In the genomic region with DNA sequence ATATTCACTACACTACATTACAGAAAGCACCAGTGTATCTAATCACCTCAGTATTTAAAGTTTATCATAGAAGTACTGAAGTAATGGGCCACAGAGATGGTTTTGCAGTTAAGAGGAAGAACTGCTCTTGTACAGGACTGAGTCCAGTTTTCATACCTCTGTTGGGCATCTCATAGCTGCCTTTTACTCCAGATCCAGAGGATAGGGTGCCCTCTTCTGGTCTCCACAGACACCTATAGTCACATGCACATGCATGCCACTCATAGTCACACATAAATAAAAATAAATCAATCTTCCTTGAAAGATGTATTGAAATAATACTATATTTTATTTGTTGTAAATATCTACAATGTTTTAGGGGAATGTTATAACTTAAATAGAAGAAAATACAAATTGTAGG, we compare ENCODE assay signal across 23 mouse cellular contexts.
DNase-seq lines count a peak whose midpoint lies in the region; ATAC-seq and TF ChIP-seq lines count a peak whose summit lies in the region.
"Had no signal": no experiment of that assay in that cellular context is flagged by ENCODE, and none has a peak within 500 bp of the region (broad histone marks: within the 10 kb centered on the region; RNA-seq: fewer than 3 reads in every experiment).

No protein-coding gene starts in this region.

- no peaks in the 10 kb centered on the region for H3K36me3 ChIP-seq in stomach, postnatal 0 days (ENCODE audit: control insufficient read depth, insufficient read depth, low read length)
- H3K36me3 ChIP-seq: embryonic facial prominence, embryonic 15.5 days; forebrain, embryonic 15.5 days; heart, embryonic 10.5 days; hindbrain, embryonic 12.5 days had no signal

- no peak overlapping the region for H3K9ac ChIP-seq in stomach, postnatal 0 days (ENCODE audit: low read length)
- H3K9ac ChIP-seq: embryonic facial prominence, embryonic 15.5 days; forebrain, embryonic 15.5 days; hindbrain, embryonic 12.5 days had no signal

- no peaks in the 10 kb centered on the region for H3K4me1 ChIP-seq in stomach, postnatal 0 days (replicated peaks; ENCODE audit: control insufficient read depth, insufficient read depth)
- H3K4me1 ChIP-seq: embryonic facial prominence, embryonic 15.5 days; forebrain, embryonic 15.5 days; heart, embryonic 10.5 days; hindbrain, embryonic 12.5 days had no signal

- DNase-seq in cerebellum, postnatal 14 days: peak; percentile 20 to 25
- no peak for DNase-seq in cerebellum, adult 8-10 months
- peak; percentile 2 for DNase-seq in left cerebral cortex, postnatal 4 days
- no peak for DNase-seq in left cerebral cortex, adult 11 months (ENCODE audit: low spot score)
- DNase-seq in ES-CJ7 (ENCODE audit: low read depth, low spot score): peak; percentile 7
- no peak for DNase-seq in stomach, postnatal 0 days (ENCODE audit: low spot score)
- no peak for DNase-seq in testis, postnatal 14 days (ENCODE audit: low spot score)
- DNase-seq: adrenal gland, postnatal 36 days; B cell, adult 2 months; cerebellum, adult 18-20 months; gastrocnemius, postnatal 36 days; heart, adult 18-20 months; heart, postnatal 10 days; heart, postnatal 4 days; kidney, adult 11 months had no signal

- no peak for ATAC-seq in stomach, postnatal 0 days (ENCODE audit: low FRiP score, low TSS enrichment)
- ATAC-seq: CD4-positive, CD25-positive, alpha-beta regulatory T cell, adult 4 months; forebrain, embryonic 15.5 days; hindbrain, embryonic 16.5 days; inflammation-experienced regulatory T-cells, adult 6 months had no signal

- no peak overlapping the region for H3K4me2 ChIP-seq in stomach, postnatal 0 days (replicated peaks; ENCODE audit: low read depth)
- H3K4me2 ChIP-seq: embryonic facial prominence, embryonic 15.5 days; forebrain, embryonic 15.5 days; hindbrain, embryonic 12.5 days had no signal

- no peak overlapping the region for H3K27ac ChIP-seq in stomach, postnatal 0 days (replicated peaks)
- H3K27ac ChIP-seq: embryonic facial prominence, embryonic 15.5 days; forebrain, embryonic 15.5 days; heart, embryonic 10.5 days; hindbrain, embryonic 12.5 days had no signal

- intact Hi-C loops in left cerebral cortex, postnatal 4 days (cut with DNase I): no loop called here

- no peak overlapping the region for H3K4me3 ChIP-seq in stomach, postnatal 0 days (ENCODE audit: low read depth, low read length)
- H3K4me3 ChIP-seq: embryonic facial prominence, embryonic 15.5 days; erythroblast, embryonic 14.5 days; forebrain, embryonic 15.5 days; heart, embryonic 10.5 days; hindbrain, embryonic 12.5 days had no signal

- H3K27me3 ChIP-seq in stomach, postnatal 0 days (ENCODE audit: control insufficient read depth, insufficient read depth, low read length): no peaks in the 10 kb centered on the region
- H3K27me3 ChIP-seq: embryonic facial prominence, embryonic 15.5 days; forebrain, embryonic 15.5 days; hindbrain, embryonic 12.5 days had no signal

- TF ChIP-seq CTCF in stomach, postnatal 0 days (IDR thresholded peaks at IDR 0.05; ENCODE audit: low read depth): peak; percentile 53

- H3K9me3 ChIP-seq in stomach, postnatal 0 days (ENCODE audit: control insufficient read depth, low read length): no peaks in the 10 kb centered on the region
- H3K9me3 ChIP-seq: embryonic facial prominence, embryonic 15.5 days; forebrain, embryonic 15.5 days; heart, embryonic 10.5 days; hindbrain, embryonic 12.5 days had no signal

- TF ChIP-seq EP300 in stomach, postnatal 0 days (optimal IDR thresholded peaks at IDR 0.05): no peak

Comparison
In these comparisons a context has a peak if more than half of its experiments do, and no peak if none do; other contexts are left out.
1. DNase-seq: peak in cerebellum, postnatal 14 days (2 of 2), left cerebral cortex, postnatal 4 days (single experiment) and ES-CJ7 (single experiment); none in cerebellum, adult 8-10 months (single experiment), left cerebral cortex, adult 11 months (single experiment), stomach, postnatal 0 days (single experiment) and testis, postnatal 14 days (single experiment).